Mouse (Mus musculus): ENCODE data around the gene Fam131b. TPM values are rescaled to one million over a fixed set of nuclear protein-coding genes. Genes with fewer than 3 reads are reported as not detected.

The Fam131b gene
- 0.07 TPM in 1 of 2 replicates, not detected in the other for polyA plus RNA-seq (2015; fragmentation: Nextera tagmentation; extraction: Ambion mirVana)

DNA sequence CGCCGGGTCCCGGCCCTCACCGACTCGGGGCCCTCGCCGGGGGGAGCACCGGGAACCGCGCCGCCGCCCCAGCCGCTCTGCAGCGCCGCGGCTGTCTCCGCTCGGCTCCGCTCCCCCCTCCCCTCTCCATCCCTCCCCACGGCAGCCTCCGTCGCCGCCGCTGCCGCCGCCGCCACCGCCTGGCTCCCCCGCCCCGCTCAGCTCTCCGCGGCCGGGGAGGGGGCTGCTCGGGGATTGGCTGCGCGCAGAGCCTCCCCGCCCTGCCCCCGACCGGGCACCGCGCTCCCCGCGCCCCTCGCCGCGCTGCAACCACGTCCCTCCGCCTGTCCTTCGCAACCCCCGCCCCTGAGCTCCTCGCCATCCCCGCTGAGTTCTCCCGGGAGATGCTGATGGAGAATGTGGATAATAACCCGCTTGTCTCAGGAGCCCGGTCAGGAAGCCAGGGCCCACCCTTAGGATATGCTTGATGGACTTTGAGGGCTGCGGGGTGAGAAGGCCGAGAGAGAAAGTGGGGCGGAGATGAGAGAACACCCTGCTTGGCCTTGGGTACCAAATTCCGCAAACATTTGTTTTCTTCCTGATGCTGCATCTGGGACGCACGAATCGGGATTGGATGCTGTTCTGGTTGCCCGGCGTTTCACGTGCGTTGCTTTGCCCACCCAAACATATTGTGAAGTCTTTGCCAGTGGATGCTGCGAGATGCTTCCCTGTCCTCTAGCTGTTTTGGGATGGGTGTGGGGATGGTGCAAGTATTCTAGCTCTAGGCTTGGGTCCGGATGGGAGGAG lies at the start of gene Fam131b:
TSS of gene Fam131b (minus strand) at position 162 of the 786 bp plus-strand sequence.
- peak; percentile 47 for DNase-seq (ENCODE audit: low spot score)

DNA sequence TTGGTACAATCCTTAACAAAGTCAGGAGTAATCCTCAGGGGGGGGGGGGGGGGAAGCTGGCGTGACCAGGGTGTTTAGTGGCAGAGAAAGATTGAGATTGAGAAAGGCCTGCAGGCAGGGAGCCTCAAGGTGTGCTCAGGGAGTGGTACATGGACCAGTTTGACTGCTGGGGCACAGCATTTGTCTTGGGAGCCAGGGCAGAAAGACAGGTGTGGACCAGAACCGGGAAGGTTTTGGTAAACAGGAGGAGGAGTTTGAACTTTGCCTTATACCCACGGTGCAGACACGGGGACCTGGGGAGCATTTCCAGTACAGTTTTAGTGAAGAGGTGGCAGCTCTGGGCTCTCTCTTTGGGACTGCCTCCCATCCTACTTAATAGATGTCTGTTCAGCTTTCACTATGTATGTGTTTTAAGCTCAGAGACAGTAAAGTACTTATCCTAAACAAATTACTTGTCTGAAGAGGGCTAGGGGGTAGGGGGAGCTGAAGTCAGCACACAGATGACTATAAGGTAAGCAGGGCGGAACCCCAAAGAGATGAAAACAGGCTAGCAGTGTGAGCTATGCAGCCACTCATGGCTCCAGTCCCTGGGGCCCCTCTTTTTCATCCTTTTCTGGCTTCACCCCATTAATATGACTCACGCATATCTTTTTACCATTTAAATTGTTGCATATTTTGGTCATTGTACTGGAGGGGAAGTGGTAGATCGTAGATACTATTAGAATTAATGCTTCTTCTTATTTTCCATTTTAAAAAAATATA lies 49.4 kb upstream of the Fam131b start:
- no peak for DNase-seq (ENCODE audit: low spot score)

DNA sequence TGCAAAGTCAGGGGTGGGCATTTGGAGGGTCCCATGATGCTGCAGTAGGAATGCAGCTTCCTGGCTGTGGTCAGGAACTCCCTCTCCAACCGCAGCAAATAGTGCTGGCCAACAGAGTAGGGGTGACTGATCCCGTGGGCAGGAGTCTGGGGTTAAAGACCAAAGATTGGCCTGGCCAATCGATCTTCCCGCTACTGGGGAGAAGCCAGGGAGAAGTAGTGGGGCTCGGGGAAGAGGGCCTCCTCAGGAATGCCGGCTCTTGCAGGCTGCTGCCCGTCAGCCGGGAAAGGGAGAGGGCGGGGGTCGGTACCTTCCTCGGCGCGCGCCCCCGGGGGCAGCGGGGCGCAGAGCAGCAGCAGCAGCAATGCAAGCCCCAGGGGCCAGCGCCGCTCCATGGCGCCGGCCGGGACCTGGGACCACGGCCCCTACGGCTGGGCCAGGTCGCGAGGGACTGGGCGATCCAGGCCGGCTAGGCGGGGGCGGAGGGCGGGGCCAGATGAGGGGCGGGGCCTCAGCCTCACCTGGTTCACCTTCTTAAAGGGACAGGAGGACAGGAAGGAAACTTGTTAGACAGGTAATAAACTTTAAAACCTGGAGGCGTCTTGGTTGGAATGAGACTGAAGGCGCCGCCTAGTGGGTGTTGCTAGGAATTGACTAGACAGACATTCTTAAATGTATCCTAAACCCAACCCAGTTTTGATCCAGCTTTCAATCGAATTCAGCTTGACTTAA lies 48.5 kb upstream of the Fam131b start, which contains the start of gene Epha1:
TSS of gene Epha1 (minus strand) at position 453 of the 732 bp plus-strand sequence.
- peak; percentile 73 for DNase-seq (ENCODE audit: low spot score)

DNA sequence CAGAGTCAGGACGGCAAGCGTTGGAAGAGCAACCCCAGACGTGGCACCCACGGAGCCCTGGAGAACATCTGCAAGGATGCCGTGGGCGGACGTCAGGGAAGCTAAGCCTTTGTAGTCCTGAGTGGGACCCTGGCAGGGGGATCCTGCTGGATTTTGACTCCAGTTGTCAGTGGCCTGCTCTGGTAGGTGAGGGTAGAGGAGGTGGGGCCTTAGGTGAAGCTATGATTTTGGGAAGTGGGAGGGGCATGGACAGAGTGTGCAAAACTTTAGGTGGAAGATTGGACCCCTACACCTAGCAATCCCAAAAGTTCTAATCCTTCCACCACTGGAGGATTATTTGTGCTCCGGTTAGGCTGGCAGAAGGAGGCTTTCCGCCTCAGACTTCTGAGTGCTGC lies 48.0 kb upstream of the Fam131b start:
- DNase-seq (ENCODE audit: low spot score) = no peak

- no peak for DNase-seq (ENCODE audit: low spot score)
Observed at GRCm38 (mm10) chr6:42372001-42372400, 47.6 kb upstream of the Fam131b start.

DNA sequence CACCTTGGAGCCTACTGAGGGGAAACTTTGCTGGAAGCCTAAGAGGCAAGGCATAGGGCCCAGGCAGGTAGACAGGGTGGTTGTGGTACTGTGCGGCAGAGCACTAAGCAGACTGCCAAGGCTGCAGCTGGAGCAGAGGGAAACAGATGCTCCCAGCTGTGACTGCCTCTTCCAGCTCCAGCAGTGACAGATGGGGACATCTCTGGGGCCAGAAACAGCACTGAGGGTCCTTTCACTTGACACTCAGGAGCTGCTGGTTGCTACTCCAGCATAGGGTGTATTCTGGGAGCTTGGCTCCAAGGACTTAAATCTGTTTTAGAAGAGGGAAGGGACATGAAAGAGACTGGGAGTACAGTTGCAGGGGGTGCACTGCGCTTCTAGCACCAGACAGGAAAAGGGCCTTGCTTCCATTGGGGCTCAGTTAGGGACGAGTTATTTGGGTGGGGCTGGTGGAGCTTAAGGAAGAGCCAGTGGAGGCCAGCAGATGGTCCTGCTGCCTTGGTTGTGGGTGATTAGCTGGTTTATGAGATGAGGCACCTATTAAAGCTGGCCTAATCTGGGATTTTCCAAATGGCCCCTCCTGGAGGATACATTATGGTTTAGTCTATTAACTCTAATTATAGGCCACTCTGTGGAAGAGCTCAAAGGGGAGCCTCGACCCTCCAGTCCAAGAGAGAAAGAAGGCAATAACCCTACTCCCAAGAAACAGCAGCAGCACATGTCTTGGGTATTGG lies 46.4 kb upstream of the Fam131b start:
- DNase-seq (ENCODE audit: low spot score) = no peak

DNA sequence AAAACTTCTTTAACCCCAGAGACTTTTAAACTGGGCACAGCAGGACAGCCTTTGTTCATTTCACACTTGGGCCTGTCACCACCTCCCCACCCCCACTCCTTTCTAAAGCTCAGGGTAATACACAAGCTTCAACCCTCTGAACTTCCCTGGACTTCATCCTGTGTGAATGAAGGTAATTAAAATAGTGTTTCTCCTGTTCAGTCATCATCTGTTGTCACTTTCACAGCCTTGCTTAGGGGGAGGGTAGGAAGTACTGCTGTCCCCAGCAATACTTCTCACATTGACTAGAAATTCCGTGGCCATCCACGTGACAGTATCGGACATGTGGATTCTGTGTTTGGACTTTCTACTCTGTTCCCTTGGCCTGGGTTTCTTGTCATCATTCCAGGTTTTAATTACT lies 45.4 kb upstream of the Fam131b start:
- DNase-seq (ENCODE audit: low spot score) = no peak

- no peak for DNase-seq (ENCODE audit: low spot score)
Observed at GRCm38 (mm10) chr6:42365215-42365614, 40.8 kb upstream of the Fam131b start.

- no peak for DNase-seq (ENCODE audit: low spot score)
Observed at GRCm38 (mm10) chr6:42364607-42365006, 40.2 kb upstream of the Fam131b start.

DNA sequence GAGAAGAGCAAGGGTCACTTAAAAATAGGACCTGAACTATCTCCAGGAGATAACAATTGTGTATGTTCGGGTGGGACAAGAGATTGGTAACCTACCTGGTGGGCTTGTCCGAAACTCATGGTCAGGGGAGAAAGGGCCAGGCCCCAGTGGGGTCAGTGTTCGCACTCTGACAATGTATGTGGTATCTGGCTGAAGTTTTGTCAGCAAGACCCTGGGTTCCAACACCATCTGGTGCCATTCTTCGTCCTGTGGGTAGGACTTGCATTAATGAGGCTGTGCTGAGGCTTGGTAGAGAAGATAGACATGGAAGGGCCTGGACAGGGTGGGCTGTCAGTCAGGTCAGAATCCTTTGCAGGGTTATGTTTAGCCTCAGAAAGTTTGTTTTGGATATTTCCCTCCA lies 39.6 kb upstream of the Fam131b start:
- no peak for DNase-seq (ENCODE audit: low spot score)

DNA sequence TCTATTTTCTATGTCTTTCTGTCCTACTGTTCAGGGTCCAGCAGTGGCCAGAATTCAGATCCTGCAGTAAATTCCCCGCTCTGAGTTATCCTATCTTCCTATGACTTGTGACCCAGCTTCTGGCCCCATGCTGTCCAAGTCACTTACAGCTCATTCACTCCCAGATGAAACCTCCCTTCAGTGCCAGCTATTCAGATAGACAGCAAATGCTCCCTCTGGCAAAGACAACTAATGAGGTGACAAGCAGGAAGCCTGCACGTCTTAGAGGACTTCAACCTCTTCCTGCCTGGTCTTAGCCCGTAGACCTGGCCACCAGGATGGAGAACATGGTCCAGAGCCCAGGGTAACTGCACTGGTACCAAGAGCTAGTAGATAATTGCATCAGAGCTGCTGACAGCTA lies 38.5 kb upstream of the Fam131b start:
- no peak for DNase-seq (ENCODE audit: low spot score)

DNA sequence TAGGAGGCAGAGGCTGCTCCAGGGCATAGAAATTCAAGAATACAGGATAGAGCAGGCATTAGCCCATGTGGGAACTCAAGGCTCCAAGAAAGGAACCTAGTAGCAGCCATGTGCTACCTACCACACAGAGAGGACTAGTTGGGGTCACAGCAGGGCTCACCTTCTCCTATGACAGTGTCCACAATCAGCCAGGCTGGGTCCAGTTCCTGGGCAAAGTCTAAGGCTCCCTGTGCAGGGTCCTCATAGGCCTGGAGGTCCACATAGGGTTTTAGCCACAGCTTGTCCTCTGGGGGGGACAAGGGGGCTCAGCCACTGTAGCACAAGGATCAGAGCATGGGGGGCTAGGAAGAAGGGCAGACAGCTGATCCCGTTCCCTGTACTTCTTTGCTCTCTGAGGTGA lies 38.1 kb upstream of the Fam131b start:
- no peak for DNase-seq (ENCODE audit: low spot score)

DNA sequence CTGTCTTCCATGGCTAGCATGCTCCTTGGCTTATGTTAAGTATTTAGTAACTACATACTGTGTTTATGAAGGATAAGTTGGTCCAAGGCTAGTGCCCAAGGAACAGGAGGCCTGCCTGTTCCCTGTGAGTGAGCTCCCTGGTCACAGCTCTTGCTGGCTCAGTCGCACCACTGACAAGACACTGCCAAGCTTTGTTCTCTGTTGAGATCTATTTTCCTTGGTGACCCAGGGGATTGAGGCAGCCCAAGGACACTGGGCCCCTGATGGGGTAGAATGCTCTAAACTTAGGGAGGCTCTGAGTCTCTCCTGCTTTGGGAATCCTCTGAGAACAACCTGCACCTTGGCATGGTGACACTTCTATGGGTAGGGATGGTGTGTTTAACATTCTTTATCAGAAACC lies 37.6 kb upstream of the Fam131b start:
- DNase-seq (ENCODE audit: low spot score) = no peak

- no peak for DNase-seq (ENCODE audit: low spot score)
Observed at GRCm38 (mm10) chr6:42361041-42361895, 36.8 kb upstream of the Fam131b start.

- no peak for DNase-seq (ENCODE audit: low spot score)
Observed at GRCm38 (mm10) chr6:42360231-42360840, 35.9 kb upstream of the Fam131b start.

- no peak for DNase-seq (ENCODE audit: low spot score)
Observed at GRCm38 (mm10) chr6:42359364-42360147, 35.1 kb upstream of the Fam131b start.

DNA sequence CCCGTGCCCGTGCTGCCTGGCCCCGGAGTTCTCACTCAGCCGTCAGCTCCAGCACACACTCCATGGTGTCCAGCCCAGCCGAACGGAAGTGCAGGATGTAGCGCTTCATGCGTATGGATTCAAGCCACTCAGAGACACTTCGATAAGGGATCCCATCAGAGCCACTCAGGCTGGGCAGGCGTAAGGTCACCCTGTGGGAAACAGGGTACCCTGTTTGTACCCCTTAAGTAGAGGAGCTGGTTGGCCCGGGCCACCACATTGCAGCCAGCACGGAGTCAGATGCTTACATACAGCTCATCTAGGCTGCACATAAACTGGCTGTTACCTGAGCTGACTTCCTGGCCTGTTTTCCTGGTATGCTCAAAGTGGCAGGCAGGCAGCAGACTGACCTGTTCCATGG lies 34.5 kb upstream of the Fam131b start:
- no peak for DNase-seq (ENCODE audit: low spot score)

DNA sequence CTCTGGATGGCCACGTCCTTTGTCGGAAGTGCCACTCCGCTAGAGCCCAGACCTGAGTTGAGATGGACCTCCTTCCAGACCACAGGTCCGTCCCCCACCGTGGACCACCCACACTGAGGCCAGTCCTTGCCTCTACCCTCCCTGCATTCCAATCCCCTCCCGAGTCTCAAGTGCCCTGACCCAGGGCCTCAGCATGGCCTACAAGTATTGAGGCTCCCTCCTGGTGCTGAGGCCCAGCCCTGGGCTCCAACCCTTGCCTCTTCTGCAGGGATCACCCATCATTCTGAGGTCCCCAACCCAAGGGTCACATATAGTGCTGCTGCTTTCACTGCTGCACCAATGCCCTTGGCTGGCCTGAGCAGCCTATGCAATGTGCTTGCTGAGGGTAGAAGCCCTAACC lies 33.5 kb upstream of the Fam131b start:
- no peak for DNase-seq (ENCODE audit: low spot score)

DNA sequence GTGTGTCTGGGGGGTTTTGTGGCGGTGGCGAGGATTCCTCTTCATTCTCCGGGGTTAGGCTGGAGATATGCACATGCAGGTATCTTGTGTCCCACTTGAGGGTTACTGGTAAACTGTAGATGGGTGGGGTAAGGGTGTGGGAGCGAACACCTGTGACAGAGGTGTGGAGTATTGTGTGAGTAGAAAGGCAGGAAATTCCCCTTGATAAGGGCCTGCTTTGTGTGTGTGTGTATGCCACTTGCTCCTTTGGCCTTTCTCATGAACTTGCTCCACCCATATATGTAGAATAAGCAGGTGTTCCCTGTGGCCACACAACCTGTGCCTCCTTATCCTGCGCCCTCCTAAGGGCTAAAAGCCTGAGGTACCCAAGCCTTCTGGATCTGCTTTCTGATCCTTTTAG lies 32.5 kb upstream of the Fam131b start:
- no peak for DNase-seq (ENCODE audit: low spot score)

All from thymus, postnatal 0 days (tissue).